Mouse (Mus musculus) embryo, embryonic 11 days (tissue): Measurements from ENCODE around the gene Abcc10.

Source experiments
- DNase-seq: peaks from one replicate; pipeline ENCODE4 v3.0.0-alpha.2; 2015

Gene Abcc10

GRCm38 (mm10) chr17:46327906-46328534 is at the start of gene Abcc10:
Abcc10 (minus strand) TSS chr17:46328352.
- DNase-seq: peak; percentile 99

- peak; percentile 10 for DNase-seq
These were observed 43.6 kb upstream of the Abcc10 start for GRCm38 (mm10) chr17:46371783-46372182.

- DNase-seq: no peak
These were observed 23.0 kb upstream of the Abcc10 start for GRCm38 (mm10) chr17:46351026-46351700.

GRCm38 (mm10) chr17:46341208-46341607 is 13.1 kb upstream of the Abcc10 start:
- no peak for DNase-seq

- DNase-seq: peak; percentile 34
These were observed 8.3 kb upstream of the Abcc10 start for GRCm38 (mm10) chr17:46336475-46336874.

- peak; percentile 13 for DNase-seq
These were observed 571 bp upstream of the Abcc10 start for GRCm38 (mm10) chr17:46328723-46329122.

- DNase-seq: peak; percentile 4
These were observed 693 bp downstream of the Abcc10 start for GRCm38 (mm10) chr17:46327413-46327905.

- no peak for DNase-seq
These were observed 5.9 kb downstream of the Abcc10 start for GRCm38 (mm10) chr17:46322046-46322823.

GRCm38 (mm10) chr17:46320492-46320891 is 7.7 kb downstream of the Abcc10 start:
- no peak for DNase-seq

GRCm38 (mm10) chr17:46315813-46316212 is 12.3 kb downstream of the Abcc10 start:
- no peak for DNase-seq

GRCm38 (mm10) chr17:46313135-46313715 is 14.9 kb downstream of the Abcc10 start:
- no peak for DNase-seq

- DNase-seq: no peak
These were observed 17.6 kb downstream of the Abcc10 start for GRCm38 (mm10) chr17:46310515-46310914.

- DNase-seq: no peak
These were observed 18.3 kb downstream of the Abcc10 start for GRCm38 (mm10) chr17:46309835-46310234.

GRCm38 (mm10) chr17:46306956-46307355 is 21.2 kb downstream of the Abcc10 start:
- DNase-seq: no peak

- DNase-seq: no peak
These were observed 24.0 kb downstream of the Abcc10 start for GRCm38 (mm10) chr17:46304184-46304583.

- no peak for DNase-seq
These were observed 26.3 kb downstream of the Abcc10 start for GRCm38 (mm10) chr17:46301892-46302291.

GRCm38 (mm10) chr17:46298220-46298913 is 29.8 kb downstream of the Abcc10 start:
- peak; percentile 90 for DNase-seq

- DNase-seq: peak; percentile 51
These were observed 30.6 kb downstream of the Abcc10 start, which contains the start of gene Dlk2 for GRCm38 (mm10) chr17:46297364-46298219. Dlk2 (plus strand) TSS chr17:46297421.

- DNase-seq: no peak
These were observed 31.2 kb downstream of the Abcc10 start for GRCm38 (mm10) chr17:46297028-46297363.

GRCm38 (mm10) chr17:46296601-46297000 is 31.6 kb downstream of the Abcc10 start:
- no peak for DNase-seq

- DNase-seq: peak; percentile 67
These were observed 40.5 kb downstream of the Abcc10 start for GRCm38 (mm10) chr17:46287678-46288095.

- no peak for DNase-seq
These were observed 42.7 kb downstream of the Abcc10 start for GRCm38 (mm10) chr17:46285407-46285806.
